8 mouse cellular contexts compared by ENCODE assay signal in genomic region chr14:25768261-25768893, GRCm38 (mm10). TPM values are rescaled to one million over a fixed set of nuclear protein-coding genes. Genes with fewer than 3 reads are reported as not detected.
DNase-seq lines count a peak whose midpoint lies in the region; ATAC-seq lines count a peak whose summit lies in the region.

No protein-coding gene starts in this region.

- no peak overlapping the region for H3K27ac ChIP-seq in forebrain, embryonic 13.5 days
- peak overlapping the region; percentile 95 for H3K27ac ChIP-seq in limb, embryonic 15.5 days

- peak overlapping the region; percentile 99 for H3K4me2 ChIP-seq in forebrain, embryonic 13.5 days
- peak overlapping the region; percentile 66 for H3K4me2 ChIP-seq in limb, embryonic 15.5 days

- H3K36me3 ChIP-seq in forebrain, embryonic 13.5 days (ENCODE audit: poor library complexity, severe bottlenecking): no peaks in the 10 kb centered on the region
- no peaks in the 10 kb centered on the region for H3K36me3 ChIP-seq in limb, embryonic 15.5 days

- WGBS in forebrain, embryonic 13.5 days: 1% methylated on average over 49 of the region's 50 CpGs
- WGBS in limb, embryonic 15.5 days: under 1% methylated on average over 49 of the region's 50 CpGs

- DNase-seq in layer of hippocampus, adult 11-12 months (ENCODE audit: low spot score): peak; percentile 35
- DNase-seq in layer of hippocampus, postnatal 36 days: no peak
- DNase-seq in adrenal gland, adult (ENCODE audit: inconsistent age in 2 of 2, low spot score in 1 of 2): peak; percentile 60 to 86
- DNase-seq in thymus, postnatal 4 days: peak; percentile 76

- H3K4me3 ChIP-seq in forebrain, embryonic 13.5 days: peak overlapping the region; percentile 63
- H3K4me3 ChIP-seq in limb, embryonic 15.5 days: peak overlapping the region; percentile 79

- no peaks in the 10 kb centered on the region for H3K9me3 ChIP-seq in forebrain, embryonic 13.5 days (replicated peaks)
- no peaks in the 10 kb centered on the region for H3K9me3 ChIP-seq in limb, embryonic 15.5 days

- peak overlapping the region; percentile 73 for H3K9ac ChIP-seq in forebrain, embryonic 13.5 days
- peak overlapping the region; percentile 75 for H3K9ac ChIP-seq in limb, embryonic 15.5 days

- ATAC-seq in forebrain, embryonic 13.5 days: peak; percentile 60
- ATAC-seq in hematopoietic stem cell, adult 5-6 weeks (replicated peaks in 1 of 2; ENCODE audit: insufficient read depth in 1 of 2, low FRiP score in 2 of 2, low TSS enrichment in 1 of 2, low read depth in 1 of 2, poor library complexity in 2 of 2, severe bottlenecking in 2 of 2): peak; percentile 23 to 33; a peak in 2 of 4 replicates
- ATAC-seq in limb, embryonic 15.5 days (ENCODE audit: insufficient number of reproducible peaks, low FRiP score, low TSS enrichment, low read depth): peak; percentile 20; the same call in 1 of the 2 replicates
- peak; percentile 19; the same call in 1 of the 2 replicates for ATAC-seq in monocyte, adult 5-6 weeks (replicated peaks; ENCODE audit: insufficient number of reproducible peaks, low FRiP score, low TSS enrichment, poor library complexity, severe bottlenecking)

- H3K4me1 ChIP-seq in forebrain, embryonic 13.5 days: peaks cover 52% of the 10 kb centered on the region
- H3K4me1 ChIP-seq in limb, embryonic 15.5 days: peaks cover 59% of the 10 kb centered on the region

- H3K27me3 ChIP-seq in forebrain, embryonic 13.5 days: peaks cover 13% of the 10 kb centered on the region; the same call in 1 of the 2 replicates
- H3K27me3 ChIP-seq in limb, embryonic 15.5 days: no peaks in the 10 kb centered on the region

RNA-seq across cellular contexts. Expression of gene Zcchc24, which starts 0.5 kb away (rescaled TPM):
- total RNA-seq in layer of hippocampus, postnatal 36 days (2021): 10 to 100 TPM; 53.5 to 60.2 TPM
- polyA plus RNA-seq in forebrain, embryonic 13.5 days (2015; fragmentation: Nextera tagmentation; extraction: Ambion mirVana): 5.8 and 6.6 TPM in 2 replicates
- total RNA-seq in hematopoietic stem cell, adult 5-6 weeks (2017): 4.2 and 5.3 TPM in 2 replicates
- 31.6 and 35.4 TPM in 2 replicates for polyA plus RNA-seq in limb, embryonic 15.5 days (2015; fragmentation: Nextera tagmentation; extraction: Ambion mirVana)
- total RNA-seq in monocyte, adult 5-6 weeks (2017): 10.5 to 11.8 TPM (median 10.9 TPM) in 3 replicates

Comparison
In these comparisons a context has a peak if more than half of its experiments do, and no peak if none do; other contexts are left out.
1. DNase-seq: peak in layer of hippocampus, adult 11-12 months (single experiment), adrenal gland, adult (2 of 2) and thymus, postnatal 4 days (single experiment); none in layer of hippocampus, postnatal 36 days (0 of 2).
2. Peak in every context shown above with its lines, with median percentiles within 50 percentile points of each other: ATAC-seq.